30 mouse cellular contexts compared by ENCODE assay signal in genomic region chr16:90051051-90051450, GRCm38 (mm10).
DNase-seq lines count a peak whose midpoint lies in the region; ATAC-seq and TF ChIP-seq lines count a peak whose summit lies in the region.
"Had no signal": no experiment of that assay in that cellular context is flagged by ENCODE, and none has a peak within 500 bp of the region (broad histone marks: within the 10 kb centered on the region; RNA-seq: fewer than 3 reads in every experiment).

No protein-coding gene starts in this region.

- ATAC-seq in heart, embryonic 11.5 days (replicated peaks; ENCODE audit: insufficient number of reproducible peaks, low FRiP score, low TSS enrichment) = 0 out of 2 replicates have a peak, but pooled peaks have one; percentile 18
- ATAC-seq in liver, embryonic 12.5 days = peak; percentile 81
- ATAC-seq in liver, postnatal 0 days = no peak
- ATAC-seq: forebrain, embryonic 16.5 days; intestine, postnatal 0 days; Patski had no signal

- no peaks in the 10 kb centered on the region for H3K9me3 ChIP-seq in heart, embryonic 11.5 days (replicated peaks; ENCODE audit: control insufficient read depth, low read length)
- H3K9me3 ChIP-seq in liver, embryonic 12.5 days (replicated peaks) = no peaks in the 10 kb centered on the region
- no peaks in the 10 kb centered on the region for H3K9me3 ChIP-seq in liver, postnatal 0 days (ENCODE audit: low read length)
- H3K9me3 ChIP-seq: embryonic facial prominence, embryonic 12.5 days; forebrain, embryonic 10.5 days; hindbrain, embryonic 12.5 days; limb, embryonic 10.5 days; limb, embryonic 15.5 days; midbrain, embryonic 12.5 days; neural tube, embryonic 13.5 days had no signal

- intact Hi-C loops in left cerebral cortex, adult 2 months (cut with DNase I) = loop anchor here (5.0 kb wide), 1 partner anchor 204 kb away; no protein-coding TSS in a partner anchor

- DNase-seq in heart, adult 11 months = no peak
- DNase-seq in liver, postnatal 0 days = no peak
- no peak for DNase-seq in urinary bladder, postnatal 14 days (ENCODE audit: low spot score)
- DNase-seq in left cerebral cortex, adult 2 months (ENCODE audit: extremely low spot score in 1 of 2, low spot score in 2 of 2) = no peak
- DNase-seq in left cerebral cortex, adult 18-20 months (ENCODE audit: low spot score in 2 of 2) = no peak
- no peak for DNase-seq in cerebellum, adult 18-20 months
- DNase-seq: adrenal gland, postnatal 10 days; cerebellum, adult 9-10 months; cerebellum, postnatal 36 days; embryo, embryonic 11 days; gastrocnemius, postnatal 10 days; heart, postnatal 36 days; kidney, postnatal 36 days; lung, postnatal 36 days; right cerebral cortex, postnatal 4 days; thymus, adult 18-20 months; thymus, postnatal 25 days had no signal

- no peak overlapping the region for H3K4me2 ChIP-seq in heart, embryonic 11.5 days
- peak overlapping the region; percentile 40 for H3K4me2 ChIP-seq in liver, embryonic 12.5 days
- H3K4me2 ChIP-seq in liver, postnatal 0 days (ENCODE audit: low read depth, low read length) = no peak overlapping the region
- H3K4me2 ChIP-seq: embryonic facial prominence, embryonic 12.5 days; hindbrain, embryonic 12.5 days; limb, embryonic 15.5 days; midbrain, embryonic 12.5 days; neural tube, embryonic 13.5 days had no signal

- TF ChIP-seq EP300 in liver, postnatal 0 days (IDR thresholded peaks at IDR 0.05; ENCODE audit: low read depth) = 0 out of 2 replicates have a peak, but pooled peaks have one; percentile 20

- no peak overlapping the region for H3K27ac ChIP-seq in heart, embryonic 11.5 days (ENCODE audit: low read depth, low read length)
- H3K27ac ChIP-seq in liver, embryonic 12.5 days = peak overlapping the region; percentile 8; the same call in 1 of the 2 replicates
- H3K27ac ChIP-seq in liver, postnatal 0 days (ENCODE audit: low read depth) = no peak overlapping the region
- no peak overlapping the region for H3K27ac ChIP-seq in left cerebral cortex, adult 2 months
- H3K27ac ChIP-seq: embryonic facial prominence, embryonic 12.5 days; forebrain, embryonic 10.5 days; hindbrain, embryonic 12.5 days; limb, embryonic 10.5 days; limb, embryonic 15.5 days; midbrain, embryonic 12.5 days; neural tube, embryonic 13.5 days; stomach, postnatal 0 days had no signal

- H3K27me3 ChIP-seq in heart, embryonic 11.5 days (ENCODE audit: control insufficient read depth, insufficient read depth, low read length) = no peaks in the 10 kb centered on the region
- no peaks in the 10 kb centered on the region for H3K27me3 ChIP-seq in liver, embryonic 12.5 days (replicated peaks)
- no peaks in the 10 kb centered on the region for H3K27me3 ChIP-seq in liver, postnatal 0 days (ENCODE audit: insufficient read depth, low read length)
- H3K27me3 ChIP-seq: embryonic facial prominence, embryonic 12.5 days; hindbrain, embryonic 12.5 days; limb, embryonic 15.5 days; midbrain, embryonic 12.5 days; neural tube, embryonic 13.5 days; Patski had no signal

- TF ChIP-seq CTCF in liver, postnatal 0 days (IDR thresholded peaks at IDR 0.05; ENCODE audit: low read depth) = no peak
- TF ChIP-seq CTCF in left cerebral cortex, adult 2 months (IDR thresholded peaks at IDR 0.05) = no peak

- no peak overlapping the region for H3K4me3 ChIP-seq in heart, embryonic 11.5 days (ENCODE audit: low read depth, low read length)
- no peak overlapping the region for H3K4me3 ChIP-seq in liver, embryonic 12.5 days
- H3K4me3 ChIP-seq in liver, postnatal 0 days (ENCODE audit: low read depth, low read length) = no peak overlapping the region
- H3K4me3 ChIP-seq in left cerebral cortex, adult 2 months = no peak overlapping the region
- H3K4me3 ChIP-seq: embryonic facial prominence, embryonic 12.5 days; forebrain, embryonic 10.5 days; hindbrain, embryonic 12.5 days; limb, embryonic 10.5 days; limb, embryonic 15.5 days; midbrain, embryonic 12.5 days; neural tube, embryonic 13.5 days had no signal

- WGBS in heart, embryonic 11.5 days (ENCODE audit: insufficient replicate concordance) = 71% methylated on average over 7 of the region's 7 CpGs
- 19% methylated on average over 7 of the region's 7 CpGs for WGBS in liver, embryonic 12.5 days (ENCODE audit: insufficient replicate concordance)
- WGBS in liver, postnatal 0 days (ENCODE audit: insufficient replicate concordance) = 52% methylated on average over 7 of the region's 7 CpGs

- peaks cover 7% of the 10 kb centered on the region; the same call in 1 of the 2 replicates for H3K4me1 ChIP-seq in heart, embryonic 11.5 days (ENCODE audit: control insufficient read depth, insufficient read depth, low read length)
- peaks cover 49% of the 10 kb centered on the region for H3K4me1 ChIP-seq in liver, embryonic 12.5 days
- no peaks in the 10 kb centered on the region for H3K4me1 ChIP-seq in liver, postnatal 0 days (ENCODE audit: insufficient read depth)
- H3K4me1 ChIP-seq: embryonic facial prominence, embryonic 12.5 days; limb, embryonic 15.5 days had no signal

- no peaks in the 10 kb centered on the region for H3K36me3 ChIP-seq in heart, embryonic 11.5 days (ENCODE audit: control insufficient read depth, insufficient read depth, low read length)
- H3K36me3 ChIP-seq in liver, embryonic 12.5 days = peaks cover 8% of the 10 kb centered on the region
- no peaks in the 10 kb centered on the region for H3K36me3 ChIP-seq in liver, postnatal 0 days (replicated peaks; ENCODE audit: insufficient read depth, low read length)
- H3K36me3 ChIP-seq: hindbrain, embryonic 12.5 days had no signal

- no peak overlapping the region for H3K9ac ChIP-seq in heart, embryonic 11.5 days (ENCODE audit: low read depth, low read length)
- no peak overlapping the region for H3K9ac ChIP-seq in liver, embryonic 12.5 days
- H3K9ac ChIP-seq in liver, postnatal 0 days (replicated peaks) = no peak overlapping the region
- H3K9ac ChIP-seq: embryonic facial prominence, embryonic 12.5 days; hindbrain, embryonic 12.5 days; limb, embryonic 15.5 days; midbrain, embryonic 12.5 days; neural tube, embryonic 13.5 days had no signal
